Mouse (Mus musculus): ENCODE measurements at regions not wholly inside any gene's neighbourhood (a gene's known extent, or its start where the extent isn't known, plus 50 kb on each side); places are given as distances from the start of the nearest gene placed in this dataset.

GRCm38 (mm10) chr11:44261657-44262056 lies 138.2 kb upstream of the Il12b start:
- TF ChIP-seq CTCF (IDR thresholded peaks at IDR 0.05) (no peak), EP300 (IDR thresholded peaks at IDR 0.05) (peak; percentile 65)

Data from lung, postnatal 0 days (tissue).